Mouse (Mus musculus) brain, embryonic 14.5 days (tissue): ENCODE results near the gene Clca3a1.

Source experiments
- CTCF ChIP-seq: fragments of 200-500 bp; IDR thresholded peaks from 2 replicates; pipeline ENCODE4 v1.5.1; 2012; ENCODE audit warnings: inconsistent platforms, mild to moderate bottlenecking, moderate library complexity, borderline replicate concordance; ENCODE audit not compliant: insufficient read depth, insufficient read length; ENCODE audit errors: extremely low read depth
- POLR2A ChIP-seq: fragments of 200-500 bp; IDR thresholded peaks from 2 replicates; pipeline ENCODE4 v1.6.1; 2012; ENCODE audit warnings: mild to moderate bottlenecking, inconsistent platforms, borderline replicate concordance; ENCODE audit not compliant: poor library complexity, insufficient read depth, insufficient read length, severe bottlenecking; ENCODE audit errors: extremely low read depth

DNA sequence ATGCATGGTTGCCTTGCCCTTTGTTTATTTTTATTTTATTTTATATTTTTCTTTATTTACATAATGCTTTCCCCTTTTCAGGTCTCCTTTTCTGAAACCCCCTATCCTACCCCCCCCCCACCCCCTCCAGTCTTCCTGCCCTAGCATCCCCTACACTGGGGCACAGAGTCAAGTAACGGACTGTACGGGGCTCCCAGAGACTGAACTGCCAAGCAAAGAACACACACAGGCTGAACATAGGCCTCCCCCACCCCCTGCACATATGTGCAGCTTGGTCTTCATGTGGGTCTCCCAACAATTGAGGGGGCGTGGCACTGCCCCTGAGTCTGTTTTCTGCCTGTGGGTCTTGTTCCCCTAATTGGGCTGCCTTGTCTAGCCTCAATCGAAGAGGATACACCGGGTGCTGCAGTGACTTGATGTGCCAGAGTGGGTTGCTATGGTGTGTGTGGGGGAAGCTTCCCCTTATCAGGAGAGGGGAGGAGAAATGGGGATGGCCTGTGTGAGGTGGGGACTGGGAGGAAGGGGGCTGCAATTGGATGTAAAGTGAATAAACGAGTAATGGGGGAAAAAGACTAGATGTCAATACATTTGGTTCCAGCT is 49.1 kb downstream of the Clca3a1 start:
- TF ChIP-seq POLR2A (no peak), CTCF (no peak)
